In genomic region chr12:71006901-71007300, GRCm38 (mm10) we compare ENCODE assay signal across 20 mouse cellular contexts. TPM values are rescaled to one million over a fixed set of nuclear protein-coding genes. Genes with fewer than 3 reads are reported as not detected.
A peak's percentile ranks its signal among the peaks of the same experiment; 100 is the strongest.
DNase-seq lines count a peak whose midpoint lies in the region; ATAC-seq and TF ChIP-seq lines count a peak whose summit lies in the region.
"Had no signal": no experiment of that assay in that cellular context is flagged by ENCODE, and none has a peak within 500 bp of the region (broad histone marks: within the 10 kb centered on the region; RNA-seq: fewer than 3 reads in every experiment).

No protein-coding gene starts in this region.

- H3K27ac ChIP-seq in heart, postnatal 0 days (ENCODE audit: low read depth) = no peak overlapping the region
- H3K27ac ChIP-seq in heart, embryonic 11.5 days (ENCODE audit: low read depth, low read length) = no peak overlapping the region
- H3K27ac ChIP-seq in lung, embryonic 16.5 days (ENCODE audit: low read length) = peak overlapping the region; percentile 29; the same call in 1 of the 2 replicates
- H3K27ac ChIP-seq in forebrain, embryonic 10.5 days = no peak overlapping the region
- H3K27ac ChIP-seq: embryonic facial prominence, embryonic 15.5 days; forebrain, embryonic 12.5 days; hindbrain, embryonic 14.5 days; kidney, postnatal 0 days; left cerebral cortex, adult 2 months; limb, embryonic 12.5 days had no signal

- peaks cover 3% of the 10 kb centered on the region for H3K4me1 ChIP-seq in heart, postnatal 0 days (ENCODE audit: control insufficient read depth, insufficient read depth)
- H3K4me1 ChIP-seq in heart, embryonic 11.5 days (ENCODE audit: control insufficient read depth, insufficient read depth, low read length) = peaks cover 11% of the 10 kb centered on the region; the same call in 1 of the 2 replicates
- H3K4me1 ChIP-seq in lung, embryonic 16.5 days (replicated peaks; ENCODE audit: control insufficient read depth, insufficient read depth, low read length) = peaks cover 4% of the 10 kb centered on the region; the same call in 1 of the 2 replicates
- H3K4me1 ChIP-seq in forebrain, embryonic 10.5 days = no peaks in the 10 kb centered on the region
- H3K4me1 ChIP-seq: forebrain, embryonic 12.5 days; limb, embryonic 12.5 days had no signal

- no peak for TF ChIP-seq CTCF in heart, postnatal 0 days (IDR thresholded peaks at IDR 0.05; ENCODE audit: low read depth)

- no peaks in the 10 kb centered on the region for H3K9me3 ChIP-seq in heart, postnatal 0 days (replicated peaks; ENCODE audit: control insufficient read depth, low read length)
- H3K9me3 ChIP-seq in heart, embryonic 11.5 days (replicated peaks; ENCODE audit: control insufficient read depth, low read length) = no peaks in the 10 kb centered on the region
- no peaks in the 10 kb centered on the region for H3K9me3 ChIP-seq in lung, embryonic 16.5 days (ENCODE audit: control insufficient read depth, low read length)
- H3K9me3 ChIP-seq in forebrain, embryonic 10.5 days = no peaks in the 10 kb centered on the region
- H3K9me3 ChIP-seq: embryonic facial prominence, embryonic 15.5 days; forebrain, embryonic 12.5 days; limb, embryonic 12.5 days had no signal

- WGBS in heart, postnatal 0 days = 47% methylated on average over 7 of the region's 7 CpGs
- WGBS in heart, embryonic 11.5 days (ENCODE audit: insufficient replicate concordance) = 65% methylated on average over 7 of the region's 7 CpGs
- WGBS in lung, embryonic 16.5 days = 31% methylated on average over 7 of the region's 7 CpGs
- 92% methylated on average over 7 of the region's 7 CpGs for WGBS in forebrain, embryonic 10.5 days

- DNase-seq in heart, postnatal 0 days (ENCODE audit: low spot score) = no peak
- peak; percentile 22 for DNase-seq in thymus, postnatal 0 days (ENCODE audit: low spot score)
- DNase-seq in thymus, postnatal 36 days = no peak
- DNase-seq in naive thymus-derived CD4-positive, alpha-beta T cell, adult 2 months (ENCODE audit: low read depth) = peak; percentile 78
- no peak for DNase-seq in forebrain, embryonic 10.5 days (ENCODE audit: extremely low spot score, low spot score)
- no peak for DNase-seq in urinary bladder, postnatal 4 days (ENCODE audit: low spot score in 2 of 2)
- DNase-seq: cerebellum, adult 9-11 months; embryo, embryonic 11 days; gastrocnemius, postnatal 25 days; heart, postnatal 14 days had no signal

- H3K36me3 ChIP-seq in heart, postnatal 0 days (replicated peaks; ENCODE audit: control insufficient read depth, insufficient read depth, low read length) = peaks cover 63% of the 10 kb centered on the region
- peaks cover 21% of the 10 kb centered on the region for H3K36me3 ChIP-seq in heart, embryonic 11.5 days (ENCODE audit: control insufficient read depth, insufficient read depth, low read length)
- peaks cover 42% of the 10 kb centered on the region for H3K36me3 ChIP-seq in lung, embryonic 16.5 days (ENCODE audit: control insufficient read depth, insufficient read depth, low read length)
- peaks cover 93% of the 10 kb centered on the region for H3K36me3 ChIP-seq in forebrain, embryonic 10.5 days (replicated peaks)

- 0 out of 2 replicates have a peak, but pooled peaks have one; percentile 22 for ATAC-seq in heart, postnatal 0 days (ENCODE audit: insufficient read depth, low read depth)
- no peak for ATAC-seq in heart, embryonic 11.5 days (replicated peaks; ENCODE audit: insufficient number of reproducible peaks, low FRiP score, low TSS enrichment)
- ATAC-seq in lung, embryonic 16.5 days (ENCODE audit: low read depth) = peak; percentile 77
- ATAC-seq: intestine, postnatal 0 days; midbrain, embryonic 16.5 days had no signal

- H3K27me3 ChIP-seq in heart, postnatal 0 days (ENCODE audit: control insufficient read depth, insufficient read depth, low read length) = no peaks in the 10 kb centered on the region
- H3K27me3 ChIP-seq in heart, embryonic 11.5 days (ENCODE audit: control insufficient read depth, insufficient read depth, low read length) = no peaks in the 10 kb centered on the region
- H3K27me3 ChIP-seq in lung, embryonic 16.5 days (ENCODE audit: control insufficient read depth, insufficient read depth, low read depth, low read length) = no peaks in the 10 kb centered on the region
- no peaks in the 10 kb centered on the region for H3K27me3 ChIP-seq in forebrain, embryonic 10.5 days (ENCODE audit: poor library complexity, severe bottlenecking)
- H3K27me3 ChIP-seq: embryonic facial prominence, embryonic 15.5 days; forebrain, embryonic 12.5 days; limb, embryonic 12.5 days had no signal

- no peak overlapping the region for H3K4me2 ChIP-seq in heart, postnatal 0 days (ENCODE audit: low read depth, low read length)
- H3K4me2 ChIP-seq in heart, embryonic 11.5 days = no peak overlapping the region
- H3K4me2 ChIP-seq in lung, embryonic 16.5 days (ENCODE audit: low read depth, low read length) = no peak overlapping the region
- H3K4me2 ChIP-seq: embryonic facial prominence, embryonic 15.5 days; forebrain, embryonic 12.5 days; hindbrain, embryonic 14.5 days; limb, embryonic 12.5 days had no signal

- no peak overlapping the region for H3K4me3 ChIP-seq in heart, postnatal 0 days (ENCODE audit: low read depth, low read length)
- no peak overlapping the region for H3K4me3 ChIP-seq in heart, embryonic 11.5 days (ENCODE audit: low read depth, low read length)
- H3K4me3 ChIP-seq in lung, embryonic 16.5 days (ENCODE audit: low read length) = no peak overlapping the region
- H3K4me3 ChIP-seq in forebrain, embryonic 10.5 days = no peak overlapping the region
- H3K4me3 ChIP-seq: embryonic facial prominence, embryonic 15.5 days; forebrain, embryonic 12.5 days; left cerebral cortex, adult 2 months; limb, embryonic 12.5 days had no signal

- no peak overlapping the region for H3K9ac ChIP-seq in heart, postnatal 0 days (replicated peaks; ENCODE audit: low read depth, low read length)
- H3K9ac ChIP-seq in heart, embryonic 11.5 days (ENCODE audit: low read depth, low read length) = no peak overlapping the region
- H3K9ac ChIP-seq in lung, embryonic 16.5 days (ENCODE audit: low read length) = no peak overlapping the region
- H3K9ac ChIP-seq: embryonic facial prominence, embryonic 15.5 days; forebrain, embryonic 12.5 days; hindbrain, embryonic 14.5 days; limb, embryonic 12.5 days had no signal

- no peak for TF ChIP-seq EP300 in heart, postnatal 0 days (IDR thresholded peaks at IDR 0.05; ENCODE audit: low read depth)

RNA-seq across cellular contexts. Expression of gene Arid4a, which starts 8.9 kb away (rescaled TPM):
- total RNA-seq in heart, postnatal 0 days (2014; rRNA removed; ENCODE audit: low replicate concordance) = 3.2 and 6.9 TPM in 2 replicates
- polyA plus RNA-seq in heart, postnatal 0 days (2015; fragmentation: Nextera tagmentation; extraction: Ambion mirVana) = 18.1 and 21.4 TPM in 2 replicates
- polyA plus RNA-seq in heart, embryonic 11.5 days (2014; fragmentation: Nextera tagmentation; extraction: Ambion mirVana) = 27.1 and 28.8 TPM in 2 replicates
- polyA plus RNA-seq in thymus, postnatal 0 days (2015; fragmentation: Nextera tagmentation; extraction: Ambion mirVana) = 60.0 and 71.5 TPM in 2 replicates
- polyA plus RNA-seq in lung, embryonic 16.5 days (2015; fragmentation: Nextera tagmentation; extraction: Ambion mirVana) = 44.7 and 47.7 TPM in 2 replicates
- polyA plus RNA-seq in forebrain, embryonic 10.5 days (2016; fragmentation: Nextera tagmentation; extraction: Ambion mirVana) = 22.7 and 28.3 TPM in 2 replicates

RNA-seq across cellular contexts. Expression of gene Psma3, which starts 32.5 kb away (rescaled TPM):
- total RNA-seq in heart, postnatal 0 days (2014; rRNA removed; ENCODE audit: low replicate concordance) = 94.8 and 128 TPM in 2 replicates
- 487 and 507 TPM in 2 replicates for polyA plus RNA-seq in heart, postnatal 0 days (2015; fragmentation: Nextera tagmentation; extraction: Ambion mirVana)
- 464 and 474 TPM in 2 replicates for polyA plus RNA-seq in heart, embryonic 11.5 days (2014; fragmentation: Nextera tagmentation; extraction: Ambion mirVana)
- polyA plus RNA-seq in thymus, postnatal 0 days (2015; fragmentation: Nextera tagmentation; extraction: Ambion mirVana) = 653 and 686 TPM in 2 replicates
- polyA plus RNA-seq in lung, embryonic 16.5 days (2015; fragmentation: Nextera tagmentation; extraction: Ambion mirVana) = 582 and 594 TPM in 2 replicates
- polyA plus RNA-seq in forebrain, embryonic 10.5 days (2016; fragmentation: Nextera tagmentation; extraction: Ambion mirVana) = 659 and 664 TPM in 2 replicates

Comparison
In these comparisons a context has a peak if more than half of its experiments do, and no peak if none do; other contexts are left out.
1. DNase-seq: peak in thymus, postnatal 0 days (single experiment) and naive thymus-derived CD4-positive, alpha-beta T cell, adult 2 months (single experiment); none in heart, postnatal 0 days (single experiment), thymus, postnatal 36 days (0 of 2), forebrain, embryonic 10.5 days (single experiment) and urinary bladder, postnatal 4 days (0 of 2).